Mouse (Mus musculus): Measurements from ENCODE around the gene Traf5.

Traf5 gene

GRCm38 (mm10) chr1:192091806-192092772, at the start of gene Traf5:
TSS of gene Traf5 (minus strand) at chr1:192092559.
- peak; percentile 92 for DNase-seq (ENCODE audit: low spot score in 2 of 2)

GRCm38 (mm10) chr1:192140313-192140712, 48.0 kb upstream of the Traf5 start:
- no peak for DNase-seq (ENCODE audit: low spot score in 2 of 2)

GRCm38 (mm10) chr1:192137926-192138910, 45.9 kb upstream of the Traf5 start, which contains the start of gene Rcor3:
TSS of gene Rcor3 (minus strand) at chr1:192138062.
- peak; percentile 73 to 74 for DNase-seq (ENCODE audit: low spot score in 2 of 2)

- DNase-seq (ENCODE audit: low spot score in 2 of 2), result peak; percentile 27 to 32
Observed at GRCm38 (mm10) chr1:192137291-192137925, 45.0 kb upstream of the Traf5 start.

- peak; percentile 73 to 86 for DNase-seq (ENCODE audit: low spot score in 2 of 2)
Observed at GRCm38 (mm10) chr1:192136561-192137290, 44.4 kb upstream of the Traf5 start.

- DNase-seq (ENCODE audit: low spot score in 2 of 2), result no peak
Observed at GRCm38 (mm10) chr1:192130202-192130601, 37.8 kb upstream of the Traf5 start.

- DNase-seq (ENCODE audit: low spot score in 2 of 2), result no peak
Observed at GRCm38 (mm10) chr1:192128343-192128742, 36.0 kb upstream of the Traf5 start.

- no peak for DNase-seq (ENCODE audit: low spot score in 2 of 2)
Observed at GRCm38 (mm10) chr1:192125761-192126160, 33.4 kb upstream of the Traf5 start.

GRCm38 (mm10) chr1:192116262-192116661, 23.9 kb upstream of the Traf5 start:
- DNase-seq (ENCODE audit: low spot score in 2 of 2), result no peak

- DNase-seq (ENCODE audit: low spot score in 2 of 2), result no peak
Observed at GRCm38 (mm10) chr1:192115378-192115777, 23.0 kb upstream of the Traf5 start.

GRCm38 (mm10) chr1:192109169-192109568, 16.8 kb upstream of the Traf5 start:
- no peak for DNase-seq (ENCODE audit: low spot score in 2 of 2)

GRCm38 (mm10) chr1:192107352-192107751, 15.0 kb upstream of the Traf5 start:
- peak in 1 of 2 experiments; percentile 38 for DNase-seq (ENCODE audit: low spot score in 2 of 2)

- DNase-seq (ENCODE audit: low spot score in 2 of 2), result no peak
Observed at GRCm38 (mm10) chr1:192105902-192106389, 13.6 kb upstream of the Traf5 start.

GRCm38 (mm10) chr1:192104021-192104420, 11.7 kb upstream of the Traf5 start:
- no peak for DNase-seq (ENCODE audit: low spot score in 2 of 2)

- DNase-seq (ENCODE audit: low spot score in 2 of 2), result no peak
Observed at GRCm38 (mm10) chr1:192103176-192103575, 10.8 kb upstream of the Traf5 start.

- peak; percentile 64 to 76 for DNase-seq (ENCODE audit: low spot score in 2 of 2)
Observed at GRCm38 (mm10) chr1:192101359-192101758, 9.0 kb upstream of the Traf5 start.

GRCm38 (mm10) chr1:192100742-192101141, 8.4 kb upstream of the Traf5 start:
- no peak for DNase-seq (ENCODE audit: low spot score in 2 of 2)

GRCm38 (mm10) chr1:192095626-192096025, 3.3 kb upstream of the Traf5 start:
- no peak for DNase-seq (ENCODE audit: low spot score in 2 of 2)

GRCm38 (mm10) chr1:192094451-192095170, 2.3 kb upstream of the Traf5 start:
- DNase-seq (ENCODE audit: low spot score in 2 of 2), result peak in 1 of 2 experiments; percentile 80

All from frontal cortex, postnatal 36 days (tissue).